Mouse (Mus musculus): Measurements from ENCODE around the gene Krtap1-5. TPM values are rescaled to one million over a fixed set of nuclear protein-coding genes. Genes with fewer than 3 reads are reported as not detected.
"Not testable (repeated sequence)": the region's sequence is repeated elsewhere in the genome, so short reads cannot be mapped to it uniquely, and the experiment has no call there.

Krtap1-5 gene
- polyA plus RNA-seq (2016; fragmentation: Nextera tagmentation; extraction: Ambion mirVana): not detected in 2 replicates

- Histone ChIP-seq H3K4me2 (no peak within 1 kb of the TSS), H3K36me3 (no peaks in the 10 kb centered on the region), H3K27me3 (replicated peaks) (0 out of 2 replicates have a peak, but pooled peaks cover 3% of the 10 kb centered on the region), H3K4me3 (no peak within 1 kb of the TSS), H3K4me1 (replicated peaks) (no peaks in the 10 kb centered on the region), H3K9me3 (replicated peaks) (no peaks in the 10 kb centered on the region), H3K27ac (ENCODE audit: poor library complexity, severe bottlenecking) (no peak within 1 kb of the TSS), H3K9ac (no peak within 1 kb of the TSS)
- WGBS: 84% methylated on average over 6 of the region's 6 CpGs
- ATAC-seq (ENCODE audit: insufficient number of reproducible peaks, low FRiP score): no peak
Measured at GRCm38 (mm10) chr11:99580636-99581035, at the start of gene Krtap1-5. Gene Krtap1-5, minus strand, starts transcription at chr11:99581016.

DNA sequence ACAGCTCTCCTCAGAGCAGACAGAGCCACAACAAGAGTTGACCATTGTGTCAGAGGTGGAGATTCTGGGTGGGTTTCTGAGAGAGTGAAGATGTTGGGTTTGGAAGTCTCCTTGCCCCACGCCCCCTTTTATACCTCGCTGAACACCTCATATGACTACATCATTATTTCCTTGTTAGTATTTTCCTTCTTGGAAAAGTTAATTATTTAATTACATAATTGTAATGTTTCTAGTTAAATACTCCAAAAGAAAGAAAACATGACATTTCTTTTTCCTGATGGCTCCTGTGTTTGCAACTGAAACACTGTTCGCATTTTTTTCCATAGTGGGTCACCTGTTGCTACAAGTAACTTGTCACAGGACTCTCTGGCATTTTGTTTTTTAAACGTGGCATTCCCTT lies 47.3 kb upstream of the Krtap1-5 start, which contains the start of gene Krtap4-1:
TSS of gene Krtap4-1 (minus strand) at position 101 of the 400 bp plus-strand sequence.
- H3K4me1 ChIP-seq (replicated peaks): no peaks in the 10 kb centered on the region
- H3K27me3 ChIP-seq (replicated peaks): peaks cover 5% of the 10 kb centered on the region; the same call in 1 of the 2 replicates
- H3K4me2 ChIP-seq: no peak within 1 kb of the TSS
- no peaks in the 10 kb centered on the region for H3K36me3 ChIP-seq
- H3K27ac ChIP-seq (ENCODE audit: poor library complexity, severe bottlenecking): no peak within 1 kb of the TSS
- no peak within 1 kb of the TSS for H3K4me3 ChIP-seq
- ATAC-seq (ENCODE audit: insufficient number of reproducible peaks, low FRiP score): no peak
- peaks cover 5% of the 10 kb centered on the region; the same call in 1 of the 2 replicates for H3K9me3 ChIP-seq (replicated peaks)
- WGBS: 76% methylated on average over 4 of the region's 4 CpGs
- no peak within 1 kb of the TSS for H3K9ac ChIP-seq

DNA sequence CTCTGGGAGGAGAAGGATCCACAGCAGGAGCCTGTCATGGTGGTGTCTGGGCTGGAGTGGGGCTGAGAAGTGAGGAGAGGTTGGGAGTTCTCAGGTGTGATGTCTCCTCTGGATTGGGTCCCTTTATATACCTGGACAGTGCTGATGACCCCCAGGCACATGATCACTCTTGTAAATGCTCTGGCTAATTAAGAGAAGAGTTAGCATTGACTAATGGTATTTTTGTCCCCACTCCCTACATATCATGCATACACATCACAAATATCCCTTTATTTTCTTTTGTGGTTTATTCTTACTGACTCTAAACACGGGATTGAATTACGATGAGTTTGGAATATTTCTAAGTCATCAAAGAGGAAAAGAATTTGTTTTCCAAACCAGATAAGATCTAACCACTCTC lies 39.5 kb upstream of the Krtap1-5 start, which contains the start of gene Gm11562:
TSS of gene Gm11562 (minus strand) at position 101 of the 400 bp plus-strand sequence.
- Histone ChIP-seq H3K4me2 (no peak within 1 kb of the TSS), H3K9ac (no peak within 1 kb of the TSS), H3K36me3 (no peaks in the 10 kb centered on the region), H3K27ac (ENCODE audit: poor library complexity, severe bottlenecking) (no peak within 1 kb of the TSS), H3K4me1 (replicated peaks) (no peaks in the 10 kb centered on the region), H3K4me3 (no peak within 1 kb of the TSS), H3K27me3 (replicated peaks) (no peaks in the 10 kb centered on the region), H3K9me3 (replicated peaks) (peaks cover under 1% of the 10 kb centered on the region; the same call in 1 of the 2 replicates)
- 81% methylated on average over 2 of the region's 2 CpGs for WGBS
- ATAC-seq (ENCODE audit: insufficient number of reproducible peaks, low FRiP score): no peak

- H3K4me3 ChIP-seq: no peak within 1 kb of the TSS
- H3K4me2 ChIP-seq: no peak within 1 kb of the TSS
- no peak within 1 kb of the TSS for H3K27ac ChIP-seq (ENCODE audit: poor library complexity, severe bottlenecking)
- no peak for ATAC-seq (ENCODE audit: insufficient number of reproducible peaks, low FRiP score)
- H3K36me3 ChIP-seq: no peaks in the 10 kb centered on the region
- H3K27me3 ChIP-seq (replicated peaks): no peaks in the 10 kb centered on the region
- H3K9me3 ChIP-seq (replicated peaks): no peaks in the 10 kb centered on the region
- H3K9ac ChIP-seq: no peak within 1 kb of the TSS
- 53% methylated on average over 3 of the region's 3 CpGs for WGBS
- H3K4me1 ChIP-seq (replicated peaks): no peaks in the 10 kb centered on the region
Measured at GRCm38 (mm10) chr11:99614796-99615363, 34.1 kb upstream of the Krtap1-5 start, which contains the start of gene Krtap2-4. Gene Krtap2-4, minus strand, starts transcription at chr11:99614846.

DNA sequence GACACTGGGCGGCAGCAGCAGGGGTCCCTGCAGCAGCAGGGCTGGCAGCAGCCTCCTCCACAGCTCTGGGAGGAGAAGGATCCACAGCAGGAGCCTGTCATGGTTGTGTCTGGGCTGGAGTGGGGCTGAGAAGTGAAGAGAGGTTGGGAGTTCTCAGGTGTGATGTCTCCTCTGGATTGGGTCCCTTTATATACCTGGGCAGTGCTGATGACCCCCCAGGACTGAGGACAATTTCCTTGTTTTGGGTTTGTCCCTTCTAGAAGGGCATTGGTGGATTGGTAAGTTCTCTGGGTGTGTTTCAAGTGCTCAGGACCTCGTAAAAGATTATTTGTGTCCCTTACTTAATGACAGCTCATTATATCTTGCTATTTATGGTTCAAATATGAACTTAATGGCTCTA lies 29.3 kb upstream of the Krtap1-5 start, which contains the start of gene Gm11937:
TSS of gene Gm11937 (minus strand) at position 101 of the 400 bp plus-strand sequence.
- WGBS: 54% methylated on average over 1 of the region's 2 CpGs
- not testable (repeated sequence) for H3K9ac ChIP-seq; H3K27ac ChIP-seq (ENCODE audit: poor library complexity, severe bottlenecking); H3K9me3 ChIP-seq (replicated peaks); H3K4me3 ChIP-seq; ATAC-seq (ENCODE audit: insufficient number of reproducible peaks, low FRiP score); H3K36me3 ChIP-seq; H3K4me1 ChIP-seq (replicated peaks); H3K4me2 ChIP-seq; H3K27me3 ChIP-seq (replicated peaks)

GRCm38 (mm10) chr11:99609126-99609525 lies 28.3 kb upstream of the Krtap1-5 start:
- no peak overlapping the region for H3K27ac ChIP-seq (ENCODE audit: poor library complexity, severe bottlenecking)
- no peaks in the 10 kb centered on the region; the same call in 1 of the 2 replicates for H3K27me3 ChIP-seq (replicated peaks)
- no peaks in the 10 kb centered on the region for H3K36me3 ChIP-seq
- H3K4me2 ChIP-seq: no peak overlapping the region
- no peak overlapping the region for H3K4me3 ChIP-seq
- no peaks in the 10 kb centered on the region for H3K4me1 ChIP-seq (replicated peaks)
- H3K9ac ChIP-seq: no peak overlapping the region
- ATAC-seq (ENCODE audit: insufficient number of reproducible peaks, low FRiP score): no peak
- 62% methylated on average over 1 of the region's 1 CpGs for WGBS
- no peaks in the 10 kb centered on the region for H3K9me3 ChIP-seq (replicated peaks)

DNA sequence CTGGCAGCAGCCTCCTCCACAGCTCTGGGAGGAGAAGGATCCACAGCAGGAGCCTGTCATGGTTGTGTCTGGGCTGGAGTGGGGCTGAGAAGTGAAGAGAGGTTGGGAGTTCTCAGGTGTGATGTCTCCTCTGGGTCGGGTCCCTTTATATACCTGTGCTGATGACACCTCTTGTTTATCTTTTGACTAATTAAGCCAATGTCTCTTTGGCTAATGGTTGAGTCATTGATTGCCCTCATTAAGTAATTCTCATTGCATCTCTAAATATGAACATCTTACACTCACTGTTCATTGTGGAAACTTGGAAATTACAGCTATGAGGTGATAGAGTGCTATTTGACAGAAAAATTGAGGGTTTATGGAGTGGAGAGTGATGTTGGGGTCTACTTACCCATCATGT lies 22.4 kb upstream of the Krtap1-5 start, which contains the start of gene Gm11938:
TSS of gene Gm11938 (minus strand) at position 101 of the 400 bp plus-strand sequence.
- not testable (repeated sequence) for ATAC-seq (ENCODE audit: insufficient number of reproducible peaks, low FRiP score); H3K9me3 ChIP-seq (replicated peaks); H3K27ac ChIP-seq (ENCODE audit: poor library complexity, severe bottlenecking); H3K4me1 ChIP-seq (replicated peaks); H3K27me3 ChIP-seq (replicated peaks); H3K4me2 ChIP-seq; H3K36me3 ChIP-seq; H3K9ac ChIP-seq; H3K4me3 ChIP-seq
- 59% methylated on average over 1 of the region's 1 CpGs for WGBS

DNA sequence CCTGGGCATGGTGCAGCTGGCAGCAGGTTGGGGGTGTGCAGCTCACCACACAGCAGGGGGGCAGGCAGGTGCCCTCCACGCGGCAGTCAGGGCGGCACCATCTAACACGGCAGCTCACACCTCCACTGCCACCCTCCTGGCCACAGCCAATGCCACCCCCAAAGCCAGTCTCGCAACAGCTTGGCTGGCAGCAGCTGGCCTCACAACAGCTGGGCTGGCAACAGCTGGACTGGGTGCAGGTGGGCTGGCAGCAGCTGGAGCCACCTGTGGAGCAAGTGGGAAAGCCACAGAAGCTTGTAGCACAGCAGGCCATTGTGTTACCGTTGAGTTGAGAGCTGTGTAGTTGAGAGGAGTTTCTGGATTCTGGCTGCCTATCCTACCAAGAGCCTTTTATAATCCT lies 16.9 kb upstream of the Krtap1-5 start, which contains the start of gene Krtap9-3:
TSS of gene Krtap9-3 (minus strand) at position 364 of the 400 bp plus-strand sequence.
- not testable (repeated sequence) for ATAC-seq (ENCODE audit: insufficient number of reproducible peaks, low FRiP score); H3K9ac ChIP-seq; H3K4me2 ChIP-seq; H3K27me3 ChIP-seq (replicated peaks); H3K4me1 ChIP-seq (replicated peaks); H3K27ac ChIP-seq (ENCODE audit: poor library complexity, severe bottlenecking); H3K4me3 ChIP-seq; H3K36me3 ChIP-seq; H3K9me3 ChIP-seq (replicated peaks)
- 74% methylated on average over 6 of the region's 6 CpGs for WGBS

- WGBS: 76% methylated on average over 6 of the region's 6 CpGs
- Histone ChIP-seq H3K36me3 (no peaks in the 10 kb centered on the region), H3K27me3 (replicated peaks) (0 out of 2 replicates have a peak, but pooled peaks cover 4% of the 10 kb centered on the region), H3K4me1 (replicated peaks) (no peaks in the 10 kb centered on the region), H3K27ac (ENCODE audit: poor library complexity, severe bottlenecking) (no peak within 1 kb of the TSS), H3K9me3 (replicated peaks) (no peaks in the 10 kb centered on the region), H3K4me3 (no peak within 1 kb of the TSS), H3K9ac (no peak within 1 kb of the TSS), H3K4me2 (no peak within 1 kb of the TSS)
- ATAC-seq (ENCODE audit: insufficient number of reproducible peaks, low FRiP score): no peak
Measured at GRCm38 (mm10) chr11:99590981-99591380, 10.2 kb upstream of the Krtap1-5 start, which contains the start of gene Krtap1-3. Gene Krtap1-3, minus strand, starts transcription at chr11:99591339.

- no peaks in the 10 kb centered on the region for H3K36me3 ChIP-seq
- H3K9me3 ChIP-seq (replicated peaks): no peaks in the 10 kb centered on the region
- no peak overlapping the region for H3K4me3 ChIP-seq
- no peak for ATAC-seq (ENCODE audit: insufficient number of reproducible peaks, low FRiP score)
- no peak overlapping the region for H3K4me2 ChIP-seq
- WGBS: 81% methylated on average over 7 of the region's 7 CpGs
- no peak overlapping the region for H3K9ac ChIP-seq
- H3K4me1 ChIP-seq (replicated peaks): no peaks in the 10 kb centered on the region
- H3K27me3 ChIP-seq (replicated peaks): 0 out of 2 replicates have a peak, but pooled peaks cover 3% of the 10 kb centered on the region
- H3K27ac ChIP-seq (ENCODE audit: poor library complexity, severe bottlenecking): no peak overlapping the region
Measured at GRCm38 (mm10) chr11:99585096-99585495, 4.3 kb upstream of the Krtap1-5 start.

DNA sequence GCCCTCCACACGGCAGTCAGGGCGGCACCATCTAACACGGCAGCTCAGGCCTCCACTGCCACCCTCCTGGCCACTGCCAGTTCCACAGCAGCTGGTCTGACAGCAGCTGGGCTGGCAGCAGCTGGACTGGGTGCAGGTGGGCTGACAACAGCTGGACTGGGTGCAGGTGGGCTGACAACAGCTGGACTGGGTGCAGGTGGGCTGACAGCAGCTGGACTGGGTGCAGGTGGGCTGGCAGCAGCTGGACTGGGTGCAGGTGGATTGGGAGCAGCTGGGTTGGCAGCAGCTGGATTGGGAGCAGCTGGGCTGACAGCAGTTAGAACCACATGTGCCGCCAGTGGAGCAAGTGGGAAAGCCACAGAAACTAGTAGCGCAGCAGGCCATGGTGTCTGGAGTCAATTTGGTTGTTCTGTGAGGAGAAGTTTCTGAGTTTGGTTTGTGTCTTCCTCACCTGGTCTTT lies 2.5 kb upstream of the Krtap1-5 start, which contains the start of gene Krtap1-4:
TSS of gene Krtap1-4 (minus strand) at position 410 of the 460 bp plus-strand sequence.
- Histone ChIP-seq H3K27ac (ENCODE audit: poor library complexity, severe bottlenecking) (no peak within 1 kb of the TSS), H3K4me2 (no peak within 1 kb of the TSS), H3K36me3 (no peaks in the 10 kb centered on the region), H3K9ac (no peak within 1 kb of the TSS), H3K9me3 (replicated peaks) (no peaks in the 10 kb centered on the region), H3K4me3 (no peak within 1 kb of the TSS), H3K27me3 (replicated peaks) (0 out of 2 replicates have a peak, but pooled peaks cover 3% of the 10 kb centered on the region), H3K4me1 (replicated peaks) (no peaks in the 10 kb centered on the region)
- WGBS: 69% methylated on average over 5 of the region's 5 CpGs
- no peak for ATAC-seq (ENCODE audit: insufficient number of reproducible peaks, low FRiP score)

Data from heart, embryonic 12.5 days (tissue).